Mouse (Mus musculus): Measurements from ENCODE around the gene 1190002N15Rik. TPM values are rescaled to one million over a fixed set of nuclear protein-coding genes. Genes with fewer than 3 reads are reported as not detected.

Gene 1190002N15Rik
- total and polyA plus RNA-seq, 3 experiments, result not detected

GRCm38 (mm10) chr9:94571802-94572201 is 33.9 kb upstream of the 1190002N15Rik start:
- H3K27me3 ChIP-seq (replicated peaks), result no peaks in the 10 kb centered on the region
- no peak for DNase-seq (ENCODE audit: extremely low read depth)
- H3K27ac ChIP-seq (ENCODE audit: insufficient read depth, low read depth), result no peak overlapping the region
- peaks cover 32% of the 10 kb centered on the region for H3K9me3 ChIP-seq (replicated peaks; ENCODE audit: low read length)
- no peak overlapping the region for H3K4me3 ChIP-seq (replicated peaks in 1 of 3; ENCODE audit: low read depth in 2 of 3, low read length in 2 of 3, poor library complexity in 1 of 3)
- no peaks in the 10 kb centered on the region for H3K4me1 ChIP-seq (ENCODE audit: control insufficient read depth in 1 of 2, insufficient read depth in 2 of 2)
- in situ Hi-C loops (cut with MboI; ENCODE audit: low pct_ligation_motif_present, low pct_unique_long_range_greater_than_20kb, low sequenced_read_pairs) (no loop called here), dilution Hi-C loops (cut with MboI; ENCODE audit: extremely low pct_ligation_motif_present, extremely low pct_unique_long_range_greater_than_20kb, low sequenced_read_pairs) (no loop called here)
- H3K4me2 ChIP-seq (ENCODE audit: insufficient read depth, low read depth, poor library complexity, severe bottlenecking), result no peak overlapping the region
- H3K36me3 ChIP-seq (replicated peaks in 1 of 2; ENCODE audit: control insufficient read depth in 1 of 2, insufficient read depth in 1 of 2, low read length in 1 of 2), result no peaks in the 10 kb centered on the region
- no peaks in the 10 kb centered on the region for H3K79me2 ChIP-seq (replicated peaks; ENCODE audit: control insufficient read depth, extremely low read depth, insufficient read depth, poor library complexity, severe bottlenecking)
- TF ChIP-seq MAX (IDR thresholded peaks at IDR 0.05; ENCODE audit: low read length) (no peak), ZNF384 (IDR thresholded peaks at IDR 0.05; ENCODE audit: low read depth, low read length) (no peak), MAFK (IDR thresholded peaks at IDR 0.05; ENCODE audit: insufficient replicate concordance, low read length) (no peak), PAX5 (IDR thresholded peaks at IDR 0.05; ENCODE audit: low read length) (no peak), RCOR1 (conservative IDR thresholded peaks at IDR 0.05; ENCODE audit: low read depth, low read length) (no peak), NRF1 (IDR thresholded peaks at IDR 0.05; ENCODE audit: low read depth, low read length) (no peak), ELF1 (IDR thresholded peaks at IDR 0.05; ENCODE audit: low read depth, low read length) (no peak), TBP (conservative IDR thresholded peaks at IDR 0.05; ENCODE audit: low read depth, low read length) (no peak)
- H3K9ac ChIP-seq (ENCODE audit: insufficient read depth, low read depth), result no peak overlapping the region

- dilution Hi-C loops (cut with MboI; ENCODE audit: extremely low pct_ligation_motif_present, extremely low pct_unique_long_range_greater_than_20kb, low sequenced_read_pairs) (no loop called here), in situ Hi-C loops (cut with MboI; ENCODE audit: low pct_ligation_motif_present, low pct_unique_long_range_greater_than_20kb, low sequenced_read_pairs) (no loop called here)
- H3K27me3 ChIP-seq (replicated peaks), result no peaks in the 10 kb centered on the region
- no peak overlapping the region for H3K4me3 ChIP-seq (replicated peaks in 1 of 3; ENCODE audit: low read depth in 2 of 3, low read length in 2 of 3, poor library complexity in 1 of 3)
- H3K4me2 ChIP-seq (ENCODE audit: insufficient read depth, low read depth, poor library complexity, severe bottlenecking), result no peak overlapping the region
- H3K9ac ChIP-seq (ENCODE audit: insufficient read depth, low read depth), result no peak overlapping the region
- no peaks in the 10 kb centered on the region for H3K36me3 ChIP-seq (replicated peaks in 1 of 2; ENCODE audit: control insufficient read depth in 1 of 2, insufficient read depth in 1 of 2, low read length in 1 of 2)
- H3K79me2 ChIP-seq (replicated peaks; ENCODE audit: control insufficient read depth, extremely low read depth, insufficient read depth, poor library complexity, severe bottlenecking), result no peaks in the 10 kb centered on the region
- TF ChIP-seq MEF2A (IDR thresholded peaks at IDR 0.05; ENCODE audit: borderline replicate concordance, low read depth, low read length) (no peak), SIN3A (IDR thresholded peaks at IDR 0.05; ENCODE audit: low read length) (no peak), MXI1 (IDR thresholded peaks at IDR 0.05; ENCODE audit: low read depth, low read length) (no peak), MAFK (IDR thresholded peaks at IDR 0.05; ENCODE audit: insufficient replicate concordance, low read length) (no peak), HCFC1 (IDR thresholded peaks at IDR 0.05; ENCODE audit: low read depth, low read length) (no peak), EP300 (IDR thresholded peaks at IDR 0.05; ENCODE audit: low read length) (no peak), PAX5 (IDR thresholded peaks at IDR 0.05; ENCODE audit: low read length) (no peak), SMC3 (IDR thresholded peaks at IDR 0.05; ENCODE audit: low read depth, low read length) (no peak), JUN (IDR thresholded peaks at IDR 0.05; ENCODE audit: insufficient read depth, low read depth, low read length) (no peak), KAT2A (IDR thresholded peaks at IDR 0.05; ENCODE audit: insufficient replicate concordance, low read length) (no peak), E2F4 (IDR thresholded peaks at IDR 0.05; ENCODE audit: insufficient replicate concordance, low read depth, low read length) (no peak), ZNF384 (IDR thresholded peaks at IDR 0.05; ENCODE audit: low read depth, low read length) (no peak), CHD1 (IDR thresholded peaks at IDR 0.05; ENCODE audit: low read depth, low read length) (no peak), POLR2A (IDR thresholded peaks at IDR 0.05; ENCODE audit: low read depth, low read length) (no peak), USF1 (IDR thresholded peaks at IDR 0.05; ENCODE audit: low read depth, low read length) (no peak), NRF1 (IDR thresholded peaks at IDR 0.05; ENCODE audit: low read depth, low read length) (no peak), ZMIZ1 (IDR thresholded peaks at IDR 0.05; ENCODE audit: low read depth, low read length) (no peak), TCF12 (IDR thresholded peaks at IDR 0.05; ENCODE audit: low read depth, low read length) (no peak), UBTF (IDR thresholded peaks at IDR 0.05; ENCODE audit: low read depth, low read length) (no peak)
- H3K4me1 ChIP-seq (ENCODE audit: control insufficient read depth in 1 of 2, insufficient read depth in 2 of 2), result no peaks in the 10 kb centered on the region
- H3K9me3 ChIP-seq (replicated peaks; ENCODE audit: low read length), result peaks cover 44% of the 10 kb centered on the region
- no peak for DNase-seq (ENCODE audit: extremely low read depth)
- H3K27ac ChIP-seq (ENCODE audit: insufficient read depth, low read depth), result no peak overlapping the region
These were observed 30.5 kb upstream of the 1190002N15Rik start for GRCm38 (mm10) chr9:94568386-94568785.
